Mouse (Mus musculus) yolk sac, embryonic 10.5 days (tissue): ENCODE measurements at regions not wholly inside any gene's neighbourhood (a gene's known extent, or its start where the extent isn't known, plus 50 kb on each side); places are given as distances from the start of the nearest gene placed in this dataset.

Source experiments
- DNase-seq: peaks from one replicate; pipeline ENCODE4 v3.0.0-alpha.2; 2017; ENCODE audit warnings: low spot score

- no peak for DNase-seq
Observed at GRCm38 (mm10) chr11:32908723-32909411, 84.5 kb upstream of the Smim23 start.

- no peak for DNase-seq
Observed at GRCm38 (mm10) chr11:32907520-32908233, 83.3 kb upstream of the Smim23 start.

- no peak for DNase-seq
Observed at GRCm38 (mm10) chr11:32903970-32904369, 79.6 kb upstream of the Smim23 start.

GRCm38 (mm10) chr11:32903389-32903788 lies 79.0 kb upstream of the Smim23 start:
- no peak for DNase-seq

- no peak for DNase-seq
Observed at GRCm38 (mm10) chr11:32902923-32903322, 78.5 kb upstream of the Smim23 start.

GRCm38 (mm10) chr11:32900437-32900836 lies 76.0 kb upstream of the Smim23 start:
- no peak for DNase-seq

GRCm38 (mm10) chr11:32899604-32900216 lies 75.3 kb upstream of the Smim23 start:
- no peak for DNase-seq

GRCm38 (mm10) chr11:32895400-32895799 lies 71.0 kb upstream of the Smim23 start:
- no peak for DNase-seq

- DNase-seq = no peak
Observed at GRCm38 (mm10) chr11:32893146-32893903, 68.9 kb upstream of the Smim23 start.

- no peak for DNase-seq
Observed at GRCm38 (mm10) chr11:32892496-32892895, 68.1 kb upstream of the Smim23 start.

- peak; percentile 16 for DNase-seq
Observed at GRCm38 (mm10) chr11:32889248-32889647, 64.8 kb upstream of the Smim23 start.

- DNase-seq = no peak
Observed at GRCm38 (mm10) chr11:32884744-32885143, 60.3 kb upstream of the Smim23 start.

GRCm38 (mm10) chr11:32883062-32883852 lies 58.9 kb upstream of the Smim23 start:
- DNase-seq = no peak

GRCm38 (mm10) chr11:32878967-32879366 lies 54.6 kb upstream of the Smim23 start:
- DNase-seq = no peak
